Mouse (Mus musculus) Muller cell, postnatal 12 days (primary cell): ENCODE data around the gene Fbxl2.
A peak's percentile ranks its signal among the peaks of the same experiment; 100 is the strongest.

ENCODE experiments used
- DNase-seq: peaks from one replicate; pipeline ENCODE4 v3.0.0-alpha.2; 2015; ENCODE audit errors: inconsistent ontology term

Gene Fbxl2

GRCm38 (mm10) chr9:114019012-114019762 lies 26.8 kb downstream of the Fbxl2 start:
- no peak for DNase-seq

- peak; percentile 25 for DNase-seq
Observed at GRCm38 (mm10) chr9:114016402-114016801, 29.6 kb downstream of the Fbxl2 start.

- no peak for DNase-seq
Observed at GRCm38 (mm10) chr9:114015724-114016123, 30.3 kb downstream of the Fbxl2 start.

- no peak for DNase-seq
Observed at GRCm38 (mm10) chr9:114014034-114014433, 32.0 kb downstream of the Fbxl2 start.

- DNase-seq, result no peak
Observed at GRCm38 (mm10) chr9:114011203-114011602, 34.8 kb downstream of the Fbxl2 start.

- DNase-seq, result no peak
Observed at GRCm38 (mm10) chr9:114009526-114009925, 36.5 kb downstream of the Fbxl2 start.

- peak; percentile 38 for DNase-seq
Observed at GRCm38 (mm10) chr9:114007850-114008350, 38.1 kb downstream of the Fbxl2 start.

- no peak for DNase-seq
Observed at GRCm38 (mm10) chr9:114006801-114007200, 39.2 kb downstream of the Fbxl2 start.

GRCm38 (mm10) chr9:113998311-113998710 lies 47.7 kb downstream of the Fbxl2 start:
- no peak for DNase-seq

GRCm38 (mm10) chr9:113992810-113993209 lies 53.2 kb downstream of the Fbxl2 start:
- no peak for DNase-seq

GRCm38 (mm10) chr9:113990547-113991248 lies 55.3 kb downstream of the Fbxl2 start:
- peak; percentile 72 for DNase-seq

- no peak for DNase-seq
Observed at GRCm38 (mm10) chr9:113984946-113985620, 60.9 kb downstream of the Fbxl2 start.

GRCm38 (mm10) chr9:113982883-113983670 lies 62.9 kb downstream of the Fbxl2 start:
- DNase-seq, result no peak

- DNase-seq, result no peak
Observed at GRCm38 (mm10) chr9:113982451-113982850, 63.5 kb downstream of the Fbxl2 start.

- peak; percentile 5 for DNase-seq
Observed at GRCm38 (mm10) chr9:113981099-113981880, 64.7 kb downstream of the Fbxl2 start.

- DNase-seq, result no peak
Observed at GRCm38 (mm10) chr9:113979356-113979755, 66.6 kb downstream of the Fbxl2 start.

- no peak for DNase-seq
Observed at GRCm38 (mm10) chr9:113978656-113979055, 67.3 kb downstream of the Fbxl2 start.

GRCm38 (mm10) chr9:113977225-113977840 lies 68.7 kb downstream of the Fbxl2 start:
- no peak for DNase-seq

GRCm38 (mm10) chr9:113976264-113976663 lies 69.7 kb downstream of the Fbxl2 start:
- no peak for DNase-seq

GRCm38 (mm10) chr9:113975442-113975841 lies 70.5 kb downstream of the Fbxl2 start:
- DNase-seq, result no peak
